Mouse (Mus musculus): ENCODE data around the gene Supt4a. TPM values are rescaled to one million over a fixed set of nuclear protein-coding genes. Genes with fewer than 3 reads are reported as not detected.

The Supt4a gene
- total and polyA plus RNA-seq, 3 experiments, result 229 to 251 (median 241) TPM

DNA sequence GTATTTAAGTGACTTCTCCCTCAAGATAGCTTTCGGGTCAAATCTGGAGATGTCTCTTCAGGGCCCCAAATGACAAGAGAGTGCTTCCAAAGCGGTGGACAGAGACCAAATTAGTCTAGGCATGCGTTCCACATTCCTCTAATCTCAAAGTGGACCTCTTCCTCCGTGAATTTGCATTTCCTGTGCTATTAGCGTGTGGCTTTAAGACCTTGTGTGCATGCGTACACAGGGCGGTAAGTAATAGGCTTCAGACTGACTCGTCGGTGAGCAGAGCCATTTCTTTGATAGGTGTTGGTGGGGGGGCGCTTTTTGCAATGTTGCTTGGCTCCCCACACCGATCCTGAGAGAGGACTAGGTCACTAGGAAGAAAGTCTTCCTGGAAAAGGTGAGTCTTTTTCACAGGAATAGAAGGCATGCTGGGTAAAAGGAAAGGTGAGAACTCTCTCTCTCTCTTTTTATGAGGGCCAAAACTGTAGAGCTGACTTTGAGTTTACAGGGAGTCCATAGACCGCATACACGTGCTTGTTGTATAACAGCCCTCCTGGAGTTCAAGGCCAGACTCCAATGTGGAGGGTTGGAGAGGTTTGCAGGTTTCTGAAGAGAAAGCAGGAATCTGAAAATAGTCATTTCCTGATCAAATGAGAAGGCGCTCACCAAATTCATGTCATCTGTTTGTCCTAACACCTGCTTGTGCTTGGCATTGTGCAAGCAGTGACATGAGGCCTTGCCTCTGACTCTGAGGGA is 35.3 kb upstream of the Supt4a start:
- H3K4me2 ChIP-seq (ENCODE audit: insufficient read depth, low read depth, poor library complexity, severe bottlenecking), result peak overlapping the region; percentile 67
- no peak for DNase-seq (ENCODE audit: extremely low read depth)
- no peaks in the 10 kb centered on the region for H3K27me3 ChIP-seq (replicated peaks)
- H3K27ac ChIP-seq (ENCODE audit: insufficient read depth, low read depth), result no peak overlapping the region
- H3K9ac ChIP-seq (ENCODE audit: insufficient read depth, low read depth), result peak overlapping the region; percentile 15; the same call in 1 of the 2 replicates
- no peaks in the 10 kb centered on the region for H3K9me3 ChIP-seq (replicated peaks; ENCODE audit: low read length)
- H3K4me3 ChIP-seq (replicated peaks in 1 of 3; ENCODE audit: low read depth in 2 of 3, low read length in 2 of 3, poor library complexity in 1 of 3), result no peak overlapping the region
- 0 out of 2 replicates have a peak, but pooled peaks have one; percentile 5 for TF ChIP-seq SIN3A (IDR thresholded peaks at IDR 0.05; ENCODE audit: low read length)
- no peak for TF ChIP-seq RAD21 (IDR thresholded peaks at IDR 0.05; ENCODE audit: low read depth, low read length)
- no peak for TF ChIP-seq CHD1 (IDR thresholded peaks at IDR 0.05; ENCODE audit: low read depth, low read length)
- TF ChIP-seq TBP (conservative IDR thresholded peaks at IDR 0.05; ENCODE audit: low read depth, low read length), result 0 out of 2 replicates have a peak, but pooled peaks have one; percentile 28
- TF ChIP-seq KAT2A (IDR thresholded peaks at IDR 0.05; ENCODE audit: insufficient replicate concordance, low read length), result no peak
- peak; percentile 42; the same call in 1 of the 2 replicates for TF ChIP-seq BHLHE40 (IDR thresholded peaks at IDR 0.05; ENCODE audit: low read depth, low read length)
- TF ChIP-seq MYC (IDR thresholded peaks at IDR 0.05; ENCODE audit: low read depth, low read length), result 0 out of 2 replicates have a peak, but pooled peaks have one; percentile 54
- no peak for TF ChIP-seq ZC3H11A (IDR thresholded peaks at IDR 0.05; ENCODE audit: low read depth, low read length)
- 0 out of 2 replicates have a peak, but pooled peaks have one; percentile 44 for TF ChIP-seq ELF1 (IDR thresholded peaks at IDR 0.05; ENCODE audit: low read depth, low read length)
- TF ChIP-seq MAZ (IDR thresholded peaks at IDR 0.05; ENCODE audit: low read depth, low read length), result no peak
- no peak for TF ChIP-seq NELFE (IDR thresholded peaks at IDR 0.05; ENCODE audit: low read depth, low read length)
- TF ChIP-seq USF2 (conservative IDR thresholded peaks at IDR 0.05; ENCODE audit: low read depth, low read length), result no peak
- no peak for TF ChIP-seq USF1 (IDR thresholded peaks at IDR 0.05; ENCODE audit: low read depth, low read length)
- peak; percentile 62 for TF ChIP-seq NRF1 (IDR thresholded peaks at IDR 0.05; ENCODE audit: low read depth, low read length)
- peaks cover 49% of the 10 kb centered on the region for H3K79me2 ChIP-seq (replicated peaks; ENCODE audit: control insufficient read depth, extremely low read depth, insufficient read depth, poor library complexity, severe bottlenecking)
- in situ Hi-C loops (cut with MboI; ENCODE audit: low pct_ligation_motif_present, low pct_unique_long_range_greater_than_20kb, low sequenced_read_pairs), result no loop called here
- H3K4me1 ChIP-seq (ENCODE audit: control insufficient read depth in 1 of 2, insufficient read depth in 2 of 2), result peaks cover 17 to 55% of the 10 kb centered on the region in 2 experiments
- H3K36me3 ChIP-seq (replicated peaks in 1 of 2; ENCODE audit: control insufficient read depth in 1 of 2, insufficient read depth in 1 of 2, low read length in 1 of 2), result peaks cover 28 to 79% of the 10 kb centered on the region in 2 experiments
- dilution Hi-C loops (cut with MboI; ENCODE audit: extremely low pct_ligation_motif_present, extremely low pct_unique_long_range_greater_than_20kb, low sequenced_read_pairs), result no loop called here

DNA sequence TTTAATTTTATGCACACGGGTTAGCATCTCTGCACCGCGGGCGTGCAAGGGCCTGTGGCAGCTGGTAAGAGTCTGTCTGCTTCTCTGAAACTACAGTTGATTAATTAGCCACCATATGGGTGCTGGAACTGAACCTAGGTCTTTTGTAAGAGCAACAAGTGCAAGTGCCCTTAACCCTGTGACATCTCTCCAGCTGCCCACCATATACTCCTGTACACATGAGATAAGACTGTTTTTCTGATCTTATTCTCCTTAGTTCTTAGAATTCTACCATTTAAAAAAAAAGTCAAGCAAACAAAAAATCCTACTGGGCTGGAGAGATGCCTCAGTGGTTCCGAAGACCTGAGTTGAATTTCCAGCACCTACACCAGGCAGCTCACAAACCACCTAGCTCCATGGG is 33.7 kb upstream of the Supt4a start:
- no peak overlapping the region for H3K9ac ChIP-seq (ENCODE audit: insufficient read depth, low read depth)
- in situ Hi-C loops (cut with MboI; ENCODE audit: low pct_ligation_motif_present, low pct_unique_long_range_greater_than_20kb, low sequenced_read_pairs), result no loop called here
- H3K36me3 ChIP-seq (replicated peaks in 1 of 2; ENCODE audit: control insufficient read depth in 1 of 2, insufficient read depth in 1 of 2, low read length in 1 of 2), result peaks cover 22 to 76% of the 10 kb centered on the region in 2 experiments
- H3K4me2 ChIP-seq (ENCODE audit: insufficient read depth, low read depth, poor library complexity, severe bottlenecking), result no peak overlapping the region
- no peak for TF ChIP-seq RAD21 (IDR thresholded peaks at IDR 0.05; ENCODE audit: low read depth, low read length)
- TF ChIP-seq USF2 (conservative IDR thresholded peaks at IDR 0.05; ENCODE audit: low read depth, low read length), result no peak
- no peak overlapping the region for H3K4me3 ChIP-seq (replicated peaks in 1 of 3; ENCODE audit: low read depth in 2 of 3, low read length in 2 of 3, poor library complexity in 1 of 3)
- no peaks in the 10 kb centered on the region for H3K9me3 ChIP-seq (replicated peaks; ENCODE audit: low read length)
- H3K4me1 ChIP-seq (ENCODE audit: control insufficient read depth in 1 of 2, insufficient read depth in 2 of 2), result peaks cover 23 to 58% of the 10 kb centered on the region in 2 experiments
- no peaks in the 10 kb centered on the region for H3K27me3 ChIP-seq (replicated peaks)
- DNase-seq (ENCODE audit: extremely low read depth), result no peak
- dilution Hi-C loops (cut with MboI; ENCODE audit: extremely low pct_ligation_motif_present, extremely low pct_unique_long_range_greater_than_20kb, low sequenced_read_pairs), result no loop called here
- H3K27ac ChIP-seq (ENCODE audit: insufficient read depth, low read depth), result no peak overlapping the region
- peaks cover 41% of the 10 kb centered on the region for H3K79me2 ChIP-seq (replicated peaks; ENCODE audit: control insufficient read depth, extremely low read depth, insufficient read depth, poor library complexity, severe bottlenecking)
